Mouse (Mus musculus): ENCODE measurements at regions not wholly inside any gene's neighbourhood (a gene's known extent, or its start where the extent isn't known, plus 50 kb on each side); places are given as distances from the start of the nearest gene placed in this dataset.

DNA sequence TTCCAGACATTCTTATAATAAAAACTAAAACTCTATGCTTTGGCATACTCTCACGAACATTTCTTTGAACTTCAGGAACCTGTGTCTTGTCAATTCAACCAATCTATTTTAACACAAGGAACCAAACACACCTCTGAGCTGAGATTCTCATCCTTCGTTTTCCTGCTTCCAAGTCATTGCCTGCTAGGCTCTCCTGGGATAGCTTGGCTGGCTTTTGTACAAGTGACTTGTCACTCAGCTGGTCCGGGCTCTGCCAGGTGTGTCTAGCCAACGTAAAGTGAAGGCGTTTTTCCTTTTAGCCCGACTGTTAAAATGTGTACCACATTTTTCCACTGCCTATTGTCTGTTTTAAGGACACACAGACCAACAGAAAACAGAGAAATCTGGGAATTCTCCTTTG is 236.8 kb upstream of the Ccdc122 start:
- TF ChIP-seq POLR2A (IDR thresholded peaks at IDR 0.05; ENCODE audit: control insufficient read depth, extremely low read depth, insufficient read depth, low read length, poor library complexity) (no peak), CTCF (IDR thresholded peaks at IDR 0.05; ENCODE audit: borderline replicate concordance, control insufficient read depth, extremely low read depth, insufficient read depth, low read length, poor library complexity) (no peak)
- no peaks in the 10 kb centered on the region for H3K36me3 ChIP-seq (ENCODE audit: control insufficient read depth, insufficient read depth, low read length)
- no peak overlapping the region for H3K27ac ChIP-seq (ENCODE audit: control insufficient read depth, insufficient read depth, low read length)
- 94% methylated on average over 6 of the region's 6 CpGs for WGBS
- no peak overlapping the region for H3K4me3 ChIP-seq (ENCODE audit: control insufficient read depth, insufficient read depth, low read length)
- no peaks in the 10 kb centered on the region for H3K27me3 ChIP-seq (ENCODE audit: control insufficient read depth, insufficient read depth, low read length)
- no peaks in the 10 kb centered on the region for H3K4me1 ChIP-seq (replicated peaks; ENCODE audit: control insufficient read depth, insufficient read depth, low read length)
- no peak for DNase-seq

DNA sequence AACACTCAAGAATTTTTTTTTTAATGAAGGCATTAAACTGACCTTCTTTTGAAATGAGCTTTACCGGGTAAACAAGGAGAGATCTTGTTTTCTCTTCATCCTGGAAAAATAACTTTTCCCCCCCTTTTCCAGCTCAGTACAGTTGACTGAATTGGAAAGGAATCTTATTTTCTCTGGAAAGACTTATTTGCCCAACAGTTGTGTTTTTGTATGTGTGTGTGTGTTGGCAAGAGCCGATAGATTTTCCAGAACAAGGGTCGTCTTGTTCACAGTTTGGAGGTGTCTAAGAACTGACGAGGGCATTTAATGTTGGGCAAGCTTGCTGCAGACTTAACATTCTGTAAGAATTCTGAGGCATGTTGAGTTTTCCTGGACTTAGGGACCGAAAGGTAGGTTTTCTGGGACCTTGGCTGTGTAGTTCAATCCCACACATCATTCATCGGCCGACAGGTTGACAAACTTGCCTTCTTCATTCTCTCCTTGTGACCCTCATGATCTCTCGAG is 237.6 kb upstream of the Ccdc122 start:
- no peaks in the 10 kb centered on the region for H3K4me1 ChIP-seq (replicated peaks; ENCODE audit: control insufficient read depth, insufficient read depth, low read length)
- 93% methylated on average over 8 of the region's 8 CpGs for WGBS
- no peak overlapping the region for H3K27ac ChIP-seq (ENCODE audit: control insufficient read depth, insufficient read depth, low read length)
- no peaks in the 10 kb centered on the region for H3K36me3 ChIP-seq (ENCODE audit: control insufficient read depth, insufficient read depth, low read length)
- DNase-seq: no peak
- no peaks in the 10 kb centered on the region for H3K27me3 ChIP-seq (ENCODE audit: control insufficient read depth, insufficient read depth, low read length)
- no peak for TF ChIP-seq CTCF (IDR thresholded peaks at IDR 0.05; ENCODE audit: borderline replicate concordance, control insufficient read depth, extremely low read depth, insufficient read depth, low read length, poor library complexity)
- TF ChIP-seq POLR2A (IDR thresholded peaks at IDR 0.05; ENCODE audit: control insufficient read depth, extremely low read depth, insufficient read depth, low read length, poor library complexity): no peak
- H3K4me3 ChIP-seq (ENCODE audit: control insufficient read depth, insufficient read depth, low read length): no peak overlapping the region

DNA sequence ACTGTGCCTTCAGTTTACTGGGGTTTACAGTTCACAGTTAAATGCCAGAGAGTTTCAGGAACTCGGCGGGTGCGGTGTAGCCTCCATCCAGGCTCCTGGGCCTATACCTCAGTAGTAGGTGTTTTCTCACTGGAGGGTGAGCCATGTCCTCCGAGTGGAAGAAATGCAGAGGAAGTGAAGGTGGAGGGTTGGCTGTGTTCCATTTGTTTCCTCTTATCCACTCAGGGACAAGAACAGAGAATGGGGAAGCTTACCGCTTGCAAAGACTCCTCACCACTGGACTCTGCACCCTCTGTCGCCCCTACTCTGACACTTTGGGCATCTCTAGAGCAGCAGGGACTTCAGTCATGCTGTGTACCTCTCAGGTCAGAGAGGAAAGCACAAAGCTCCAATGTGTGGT is 238.1 kb upstream of the Ccdc122 start:
- WGBS: 66% methylated on average over 6 of the region's 6 CpGs
- Histone ChIP-seq H3K4me3 (ENCODE audit: control insufficient read depth, insufficient read depth, low read length) (no peak overlapping the region), H3K27ac (ENCODE audit: control insufficient read depth, insufficient read depth, low read length) (no peak overlapping the region), H3K4me1 (replicated peaks; ENCODE audit: control insufficient read depth, insufficient read depth, low read length) (no peaks in the 10 kb centered on the region), H3K27me3 (ENCODE audit: control insufficient read depth, insufficient read depth, low read length) (no peaks in the 10 kb centered on the region), H3K36me3 (ENCODE audit: control insufficient read depth, insufficient read depth, low read length) (no peaks in the 10 kb centered on the region)
- no peak for DNase-seq
- no peak for TF ChIP-seq CTCF (IDR thresholded peaks at IDR 0.05; ENCODE audit: borderline replicate concordance, control insufficient read depth, extremely low read depth, insufficient read depth, low read length, poor library complexity)
- TF ChIP-seq POLR2A (IDR thresholded peaks at IDR 0.05; ENCODE audit: control insufficient read depth, extremely low read depth, insufficient read depth, low read length, poor library complexity): no peak

DNA sequence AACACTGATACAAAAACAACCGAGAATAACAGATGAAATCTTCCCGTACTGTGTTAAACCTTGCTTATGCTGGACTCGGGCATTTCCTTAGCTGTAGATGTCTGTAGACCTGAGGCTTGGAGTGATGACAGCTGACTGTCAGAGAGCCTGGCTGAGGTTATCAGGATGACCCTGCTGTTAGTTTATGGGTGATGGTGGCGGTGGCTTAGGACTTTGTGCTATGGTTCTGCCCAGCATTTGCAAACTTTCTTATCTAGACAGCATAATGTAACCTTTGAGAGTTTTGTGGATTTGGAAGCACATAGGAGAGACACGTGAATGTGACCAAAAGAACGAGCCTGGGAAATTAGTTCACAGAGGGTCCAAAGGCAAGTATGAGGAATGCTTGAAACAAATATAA is 239.1 kb upstream of the Ccdc122 start:
- DNase-seq: no peak
- Histone ChIP-seq H3K4me3 (ENCODE audit: control insufficient read depth, insufficient read depth, low read length) (no peak overlapping the region), H3K27ac (ENCODE audit: control insufficient read depth, insufficient read depth, low read length) (no peak overlapping the region), H3K27me3 (ENCODE audit: control insufficient read depth, insufficient read depth, low read length) (no peaks in the 10 kb centered on the region), H3K4me1 (replicated peaks; ENCODE audit: control insufficient read depth, insufficient read depth, low read length) (no peaks in the 10 kb centered on the region), H3K36me3 (ENCODE audit: control insufficient read depth, insufficient read depth, low read length) (no peaks in the 10 kb centered on the region)
- TF ChIP-seq CTCF (IDR thresholded peaks at IDR 0.05; ENCODE audit: borderline replicate concordance, control insufficient read depth, extremely low read depth, insufficient read depth, low read length, poor library complexity) (no peak), POLR2A (IDR thresholded peaks at IDR 0.05; ENCODE audit: control insufficient read depth, extremely low read depth, insufficient read depth, low read length, poor library complexity) (no peak)
- 95% methylated on average over 6 of the region's 6 CpGs for WGBS

DNA sequence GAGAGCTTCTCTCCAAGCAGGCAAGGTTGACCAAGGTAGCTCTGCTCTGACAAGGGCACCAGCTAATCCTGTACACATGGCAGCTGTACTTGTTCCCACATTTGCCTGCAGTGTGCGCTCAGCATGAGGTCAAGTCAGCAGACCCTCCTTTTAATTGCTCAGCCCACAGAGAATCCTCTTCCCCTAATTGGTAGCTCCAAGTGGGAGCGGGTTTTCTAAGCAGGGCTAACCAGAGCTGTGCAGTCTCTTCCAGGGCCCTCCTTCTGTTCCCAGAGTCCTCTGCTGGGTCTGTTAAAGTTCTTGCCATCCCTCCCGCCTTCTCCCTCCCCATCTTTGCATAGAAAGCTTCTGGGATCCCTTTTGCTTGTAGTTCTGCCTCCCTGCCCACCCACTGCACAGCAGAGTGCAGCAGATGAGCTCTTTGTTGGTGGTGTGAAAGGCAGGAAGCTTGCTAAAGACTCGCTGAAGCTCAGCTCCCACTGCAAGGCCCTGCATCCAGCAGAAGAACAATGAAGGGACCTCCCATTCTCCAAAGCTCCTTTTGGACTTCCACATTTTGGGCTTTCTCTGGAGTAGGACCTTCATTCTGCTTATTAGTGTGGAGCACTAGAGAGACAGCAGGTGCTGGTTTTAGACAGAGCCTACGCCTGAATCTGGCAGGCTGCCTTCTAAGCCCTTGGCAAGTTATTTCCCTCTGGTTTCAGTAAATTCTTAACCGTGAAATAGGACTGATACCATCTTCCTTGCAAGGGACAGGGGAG is 235.3 kb upstream of the Serp2 start:
- TF ChIP-seq POLR2A (IDR thresholded peaks at IDR 0.05; ENCODE audit: control insufficient read depth, extremely low read depth, insufficient read depth, low read length, poor library complexity) (no peak), CTCF (IDR thresholded peaks at IDR 0.05; ENCODE audit: borderline replicate concordance, control insufficient read depth, extremely low read depth, insufficient read depth, low read length, poor library complexity) (no peak)
- no peak for DNase-seq
- 72% methylated on average over 6 of the region's 6 CpGs for WGBS
- H3K4me3 ChIP-seq (ENCODE audit: control insufficient read depth, insufficient read depth, low read length): no peak overlapping the region
- no peaks in the 10 kb centered on the region for H3K4me1 ChIP-seq (replicated peaks; ENCODE audit: control insufficient read depth, insufficient read depth, low read length)
- no peaks in the 10 kb centered on the region for H3K36me3 ChIP-seq (ENCODE audit: control insufficient read depth, insufficient read depth, low read length)
- no peak overlapping the region for H3K27ac ChIP-seq (ENCODE audit: control insufficient read depth, insufficient read depth, low read length)
- H3K27me3 ChIP-seq (ENCODE audit: control insufficient read depth, insufficient read depth, low read length): no peaks in the 10 kb centered on the region

DNA sequence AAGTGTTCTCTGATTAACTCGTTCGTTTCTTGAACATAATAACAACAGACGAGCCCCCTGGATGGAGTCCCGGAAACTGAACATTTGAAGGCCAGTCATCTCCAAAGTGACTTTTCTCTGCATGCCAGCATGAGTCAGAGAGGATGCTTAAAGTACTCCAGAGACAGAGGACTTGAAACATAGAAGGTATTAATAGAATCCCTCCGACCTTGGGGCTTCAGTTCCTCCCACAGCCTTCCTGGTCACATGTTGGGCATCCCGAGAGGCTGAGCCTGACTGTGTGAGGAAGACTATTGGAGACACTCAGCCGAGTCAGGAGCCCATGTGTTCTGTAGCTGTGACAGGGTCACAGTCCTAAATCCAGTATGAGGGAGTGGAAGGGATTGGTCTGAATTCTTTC is 232.7 kb upstream of the Serp2 start:
- TF ChIP-seq POLR2A (IDR thresholded peaks at IDR 0.05; ENCODE audit: control insufficient read depth, extremely low read depth, insufficient read depth, low read length, poor library complexity): no peak
- no peak for TF ChIP-seq CTCF (IDR thresholded peaks at IDR 0.05; ENCODE audit: borderline replicate concordance, control insufficient read depth, extremely low read depth, insufficient read depth, low read length, poor library complexity)
- 91% methylated on average over 7 of the region's 7 CpGs for WGBS
- no peaks in the 10 kb centered on the region for H3K27me3 ChIP-seq (ENCODE audit: control insufficient read depth, insufficient read depth, low read length)
- no peaks in the 10 kb centered on the region for H3K36me3 ChIP-seq (ENCODE audit: control insufficient read depth, insufficient read depth, low read length)
- no peak for DNase-seq
- H3K27ac ChIP-seq (ENCODE audit: control insufficient read depth, insufficient read depth, low read length): no peak overlapping the region
- no peak overlapping the region for H3K4me3 ChIP-seq (ENCODE audit: control insufficient read depth, insufficient read depth, low read length)
- H3K4me1 ChIP-seq (replicated peaks; ENCODE audit: control insufficient read depth, insufficient read depth, low read length): no peaks in the 10 kb centered on the region

Data from thymus, adult 2 months (tissue).